Mouse (Mus musculus) fibroblast of lung, adult 2 months (primary cell): ENCODE data around the gene Olfr608.
"Not testable (repeated sequence)": the region's sequence is repeated elsewhere in the genome, so short reads cannot be mapped to it uniquely, and the experiment has no call there.

Experiments
- DNase-seq: peaks from one replicate; pipeline ENCODE4 v3.0.0-alpha.2; 2011; ENCODE audit warnings: low read depth

Gene Olfr608

DNA sequence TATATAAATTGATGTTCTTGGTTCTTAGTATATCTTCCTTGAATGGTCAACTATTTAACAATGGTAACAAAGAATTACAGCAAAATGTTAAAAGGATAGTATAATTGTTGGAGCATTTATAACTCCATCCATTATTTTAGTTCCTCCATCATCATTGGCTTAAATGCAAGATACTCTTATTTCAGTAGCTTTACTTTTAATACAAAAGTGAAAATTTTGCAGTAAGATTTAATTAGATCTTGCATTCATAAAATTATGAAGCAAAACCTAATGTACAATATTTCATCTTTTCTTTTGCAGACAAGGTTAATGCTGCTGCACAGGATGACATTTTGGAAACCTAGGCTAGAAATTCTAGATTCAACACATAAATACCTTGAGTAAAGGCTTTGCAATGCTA lies at the start of gene Olfr608:
Gene Olfr608, plus strand, starts transcription at position 301 of the 400 bp plus-strand sequence.
- no peak for DNase-seq

DNA sequence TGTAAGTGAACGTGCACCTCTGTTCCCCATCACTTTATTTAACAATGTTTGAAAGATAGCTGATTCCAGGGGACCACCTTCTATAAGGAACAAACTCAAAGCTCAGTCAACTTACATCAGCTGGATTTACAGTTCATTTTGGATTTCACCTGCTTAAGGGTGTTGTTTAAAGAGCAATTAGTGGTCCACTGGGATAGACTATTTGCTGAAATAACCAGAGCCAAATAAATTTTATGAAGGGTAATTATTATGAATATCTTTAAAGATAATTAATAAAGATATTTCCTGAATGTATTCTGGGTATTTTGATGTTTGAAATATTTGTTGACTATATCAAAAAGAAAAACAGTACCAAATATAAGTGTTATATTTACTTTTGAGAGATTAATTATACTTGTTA lies 24.3 kb upstream of the Olfr608 start, which contains the start of gene Olfr605:
Gene Olfr605, minus strand, starts transcription at position 101 of the 400 bp plus-strand sequence.
- DNase-seq = no peak

DNA sequence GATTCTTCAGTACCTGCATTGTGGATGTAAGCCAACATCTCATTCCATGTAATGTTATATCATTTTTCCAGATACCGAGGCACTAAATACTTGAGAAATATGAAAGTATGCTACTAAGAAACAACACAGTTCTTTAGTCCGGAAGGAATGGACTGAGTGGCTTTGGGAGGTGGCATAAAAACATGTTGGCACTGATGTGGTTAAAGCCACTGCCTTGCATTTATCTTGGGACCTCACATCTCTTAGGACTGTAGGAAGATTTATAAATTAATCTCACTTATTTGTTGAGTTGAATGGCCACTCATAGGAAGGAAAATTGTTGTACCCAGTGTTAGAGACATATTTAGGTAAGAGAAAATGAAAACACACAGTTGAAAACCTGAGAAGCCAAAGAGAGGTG lies 20.9 kb upstream of the Olfr608 start, which contains the start of gene Olfr606:
Gene Olfr606, plus strand, starts transcription at position 301 of the 400 bp plus-strand sequence.
- DNase-seq = no peak

DNA sequence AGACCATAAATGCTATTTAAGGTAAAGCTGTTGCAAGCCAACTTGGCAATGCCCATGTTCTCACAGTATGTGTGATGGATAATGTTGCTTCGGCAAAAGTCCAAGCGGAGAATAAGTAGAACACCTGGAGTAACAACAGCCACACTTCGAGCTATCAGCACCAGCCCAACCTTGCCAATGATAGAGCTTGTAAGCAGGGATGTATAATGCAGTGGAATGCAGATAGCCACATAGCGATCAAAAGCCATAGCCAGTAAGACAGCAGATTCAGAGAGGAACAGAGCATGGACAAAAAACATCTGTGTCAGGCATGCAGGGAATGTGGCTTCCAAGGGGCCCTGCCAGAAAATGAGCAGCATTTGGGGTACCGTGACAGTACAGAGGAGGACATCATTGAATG lies 9.1 kb upstream of the Olfr608 start:
- DNase-seq = no peak

DNA sequence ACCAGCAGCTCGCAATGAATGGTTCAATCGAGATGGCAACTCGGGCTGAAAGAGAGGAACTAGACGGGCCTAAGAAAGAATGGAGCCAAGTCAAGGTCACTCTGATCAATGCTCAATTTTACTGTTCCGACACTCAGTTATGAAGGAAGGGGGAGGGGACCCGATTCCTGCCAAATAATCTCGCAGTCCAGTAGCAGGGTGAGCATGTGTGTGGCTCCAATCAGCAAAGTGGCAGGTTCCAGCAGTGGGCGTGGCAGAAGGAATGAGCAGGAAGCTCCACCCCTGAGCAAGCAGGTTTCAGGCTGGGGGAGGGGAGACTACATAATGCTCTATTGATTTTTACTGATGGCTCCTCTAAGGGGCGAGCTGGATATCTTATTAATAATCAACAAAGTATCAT lies 7.4 kb downstream of the Olfr608 start:
- DNase-seq = not testable (repeated sequence)

DNA sequence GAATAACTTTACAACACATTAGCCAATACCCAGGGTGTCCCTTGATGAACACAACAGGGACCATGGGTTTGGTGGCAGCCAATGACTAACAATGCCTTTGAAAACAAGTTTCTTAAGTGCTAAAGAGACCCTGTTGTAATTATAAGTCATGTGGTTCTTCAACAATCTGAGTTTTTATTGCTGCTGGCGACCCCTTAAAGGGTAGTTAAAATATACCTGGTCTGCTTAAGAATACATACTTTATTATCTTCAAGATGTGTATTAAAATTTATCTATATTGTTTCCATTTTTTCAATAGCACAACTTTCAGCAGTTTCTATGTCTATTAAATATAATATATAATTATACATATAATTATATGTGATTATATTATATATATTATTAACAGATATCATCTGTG lies 28.3 kb downstream of the Olfr608 start, which contains the start of gene Olfr609:
Gene Olfr609, minus strand, starts transcription at position 101 of the 400 bp plus-strand sequence.
- DNase-seq = no peak

DNA sequence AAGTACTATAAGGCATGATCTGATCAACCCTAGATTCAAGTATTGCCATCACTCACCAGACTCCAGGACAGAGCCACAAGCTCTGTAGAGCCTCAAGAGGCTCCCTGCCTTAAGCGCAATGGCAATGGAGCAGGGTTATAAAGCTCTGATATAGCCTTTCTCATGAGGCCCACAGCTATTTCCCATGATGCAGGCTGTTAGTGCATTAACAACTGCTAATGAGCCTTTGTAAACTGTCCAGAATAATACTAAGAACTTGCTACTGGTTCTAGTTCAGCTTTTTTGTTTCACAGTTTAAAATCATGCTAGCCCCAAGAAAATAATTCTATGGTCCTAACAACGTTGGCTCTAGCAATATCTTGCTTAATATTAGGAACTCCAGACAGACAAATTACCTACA lies 42.3 kb downstream of the Olfr608 start, which contains the start of gene Olfr610:
Gene Olfr610, minus strand, starts transcription at position 101 of the 400 bp plus-strand sequence.
- no peak for DNase-seq

DNA sequence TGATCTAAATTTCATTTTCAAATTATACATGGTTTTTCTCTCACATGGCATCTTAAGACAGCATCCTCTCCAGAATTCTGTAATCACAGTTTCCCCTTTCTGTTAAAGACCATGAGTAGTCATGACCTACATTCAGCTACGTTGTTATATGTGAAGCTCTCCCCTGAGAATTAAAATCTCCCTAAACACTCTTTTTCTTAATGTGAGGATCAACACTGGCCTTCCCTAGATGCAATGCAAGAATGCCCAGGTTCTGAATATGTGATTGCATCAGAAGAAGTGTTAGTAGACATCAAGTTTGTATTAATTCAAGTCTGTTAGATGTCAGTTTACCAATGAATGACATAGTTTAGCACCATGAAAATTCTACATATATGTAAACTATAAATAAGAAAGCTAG lies 51.1 kb downstream of the Olfr608 start, which contains the start of gene Olfr611:
Gene Olfr611, minus strand, starts transcription at position 101 of the 400 bp plus-strand sequence.
- not testable (repeated sequence) for DNase-seq
